Mouse (Mus musculus) megakaryocyte, adult 5-6 weeks (primary cell): Measurements from ENCODE around the gene Glud1. TPM values are rescaled to one million over a fixed set of nuclear protein-coding genes. Genes with fewer than 3 reads are reported as not detected.

Experiments used
- ATAC-seq: 2 replicates; pipeline ENCODE4 v1.8.0; 2016; ENCODE audit warnings: mild to moderate bottlenecking, inconsistent platforms; ENCODE audit not compliant: poor library complexity, severe bottlenecking
- total RNA-seq, 2 experiments: library from RNA; stranded (forward) in 1 of 2; stranded (reverse) in 1 of 2; fragments of 153-499, 151-499 nt in 1 of 2; fragments of 221-1000, 200-1000 nt in 1 of 2; gene quantifications; 2 replicates each; pipeline versions ENCODE4 v1.2.3 to v1.2.4; 2015 to 2017

The Glud1 gene
- 362 and 395 TPM in 2 replicates for total RNA-seq (2015)
- 294 and 308 TPM in 2 replicates for total RNA-seq (2017)

DNA sequence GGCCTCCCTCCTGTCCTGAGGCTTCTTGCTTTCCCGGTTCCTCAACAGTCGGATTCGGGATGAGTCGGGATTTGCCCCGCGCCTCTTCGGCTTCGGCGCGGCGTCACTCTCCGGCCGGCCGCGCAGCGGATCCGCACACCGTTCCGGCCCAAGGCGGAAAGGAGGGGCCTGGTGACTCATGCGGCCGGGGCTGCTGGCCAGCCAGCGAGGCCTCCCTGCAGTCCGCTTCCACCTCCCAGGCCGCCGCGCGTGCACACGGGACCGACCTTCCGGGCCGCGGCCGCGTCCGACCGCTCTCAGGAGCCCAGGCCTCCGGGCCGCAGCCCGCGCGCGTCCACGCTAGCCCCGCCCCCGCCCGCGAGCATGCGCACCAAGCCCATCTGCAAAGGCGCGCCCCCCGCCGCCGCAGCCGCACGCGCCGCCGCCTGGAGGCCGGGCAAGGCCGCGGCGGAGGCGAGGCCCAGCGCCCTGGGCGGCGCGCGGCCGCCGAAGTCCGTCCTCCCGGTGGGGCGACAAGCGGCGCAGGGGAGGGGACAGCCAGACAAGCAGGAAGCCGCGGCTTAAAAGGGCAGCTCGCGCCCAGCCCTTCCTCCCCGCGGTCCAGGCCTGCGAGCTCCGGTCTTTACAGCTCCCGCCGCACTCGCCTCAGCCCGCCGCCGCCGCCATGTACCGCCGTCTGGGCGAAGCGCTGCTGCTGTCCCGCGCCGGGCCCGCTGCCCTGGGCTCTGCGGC, at the start of gene Glud1, which contains the start of gene Shld2:
Glud1 (plus strand) TSS at position 494 of the 732 bp plus-strand sequence.
Shld2 (minus strand) TSS at position 260 of the 732 bp plus-strand sequence.
- peak; percentile 86 for ATAC-seq

DNA sequence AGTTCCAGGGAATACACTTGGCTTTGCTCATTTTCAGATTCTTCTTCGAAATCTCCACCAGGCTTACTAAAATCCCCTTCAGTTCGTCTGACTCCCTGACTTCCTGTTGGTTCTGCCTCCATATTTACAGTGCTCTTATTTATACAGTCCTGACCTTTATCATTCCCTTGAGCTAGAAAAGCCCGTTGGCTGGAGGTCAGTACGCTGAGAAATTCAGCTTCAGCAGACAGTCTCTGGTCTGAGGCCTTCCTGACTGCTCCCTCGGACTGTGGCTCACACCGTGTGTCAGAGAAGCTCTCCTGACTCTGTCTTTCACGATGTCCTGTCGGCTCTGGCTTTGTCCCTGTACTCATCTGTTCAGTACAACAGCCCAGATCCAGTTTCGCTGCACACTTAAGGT, 42.5 kb upstream of the Glud1 start:
- no peak for ATAC-seq

DNA sequence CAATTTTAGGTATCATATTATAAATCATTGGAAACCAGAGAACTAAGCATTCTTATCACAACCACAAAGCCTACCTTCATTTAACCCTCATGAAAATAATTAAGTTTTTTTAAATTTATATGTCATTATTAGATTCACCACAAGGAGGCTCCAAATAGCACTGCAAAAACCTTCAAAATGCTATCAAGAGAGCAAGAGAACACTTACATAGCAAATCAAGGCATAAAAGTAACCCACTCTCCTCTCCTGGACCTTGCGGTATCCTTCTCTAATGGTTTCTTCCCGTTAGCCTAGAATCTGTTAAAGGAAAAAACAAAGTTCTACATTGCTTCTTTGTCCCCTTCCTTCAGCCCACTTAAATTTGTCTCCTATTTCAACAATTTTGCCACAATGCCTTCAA, 37.2 kb upstream of the Glud1 start:
- no peak for ATAC-seq

DNA sequence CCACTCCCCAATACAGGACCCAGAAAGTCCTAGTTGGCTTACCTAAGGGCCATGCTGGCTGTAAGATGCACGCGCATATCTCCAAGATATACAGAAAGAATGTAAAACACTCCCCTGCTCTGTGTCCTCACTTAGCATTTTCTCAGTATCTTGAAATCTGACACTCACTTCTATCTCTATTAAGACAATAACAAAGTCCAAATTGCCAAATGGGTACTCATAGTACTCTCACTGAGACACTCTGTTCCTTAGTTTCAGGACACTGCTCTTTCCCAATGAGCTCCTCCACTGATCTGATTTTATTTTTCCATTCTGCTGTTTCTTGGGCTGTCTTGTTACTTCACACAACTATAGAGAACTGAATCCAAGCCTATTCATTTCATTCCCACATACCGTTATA, 36.4 kb upstream of the Glud1 start:
- no peak for ATAC-seq

DNA sequence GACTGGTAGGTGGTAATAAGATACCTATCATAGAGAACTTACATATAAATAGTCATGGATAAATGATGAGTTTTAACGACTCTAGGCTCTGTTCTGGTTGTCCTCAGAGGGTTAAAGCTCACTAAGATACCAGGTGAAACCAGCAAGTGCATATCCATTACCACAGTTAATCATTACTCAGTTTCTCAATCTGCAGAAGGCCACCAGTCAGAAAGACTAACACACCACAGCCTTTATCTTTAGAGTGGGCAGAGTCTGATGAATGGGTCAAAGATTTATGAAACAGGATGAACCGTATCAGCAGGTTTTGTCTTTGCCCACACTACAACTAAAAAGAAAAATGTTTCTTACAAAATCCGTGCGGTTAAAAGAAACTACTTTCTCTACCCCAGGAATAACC, 35.3 kb upstream of the Glud1 start:
- ATAC-seq = no peak

DNA sequence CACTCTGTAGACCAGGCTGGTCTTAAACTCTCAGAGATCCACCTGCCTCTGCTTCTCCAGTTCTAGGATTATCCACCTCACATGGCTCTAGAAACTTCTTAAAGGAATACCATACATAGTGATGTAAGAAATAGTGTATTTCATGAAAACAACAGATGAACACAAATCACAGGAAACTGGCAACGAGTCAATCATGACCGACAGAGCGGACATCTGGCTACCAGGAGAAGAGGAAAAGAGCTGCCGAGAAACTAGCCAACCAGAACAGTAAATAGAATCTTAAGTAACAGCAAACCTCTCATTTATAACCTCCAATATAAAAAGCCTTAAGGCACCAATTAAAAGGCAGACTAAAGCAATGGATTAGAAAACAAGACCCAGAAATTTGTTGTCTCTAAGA, 30.8 kb upstream of the Glud1 start:
- no peak for ATAC-seq

DNA sequence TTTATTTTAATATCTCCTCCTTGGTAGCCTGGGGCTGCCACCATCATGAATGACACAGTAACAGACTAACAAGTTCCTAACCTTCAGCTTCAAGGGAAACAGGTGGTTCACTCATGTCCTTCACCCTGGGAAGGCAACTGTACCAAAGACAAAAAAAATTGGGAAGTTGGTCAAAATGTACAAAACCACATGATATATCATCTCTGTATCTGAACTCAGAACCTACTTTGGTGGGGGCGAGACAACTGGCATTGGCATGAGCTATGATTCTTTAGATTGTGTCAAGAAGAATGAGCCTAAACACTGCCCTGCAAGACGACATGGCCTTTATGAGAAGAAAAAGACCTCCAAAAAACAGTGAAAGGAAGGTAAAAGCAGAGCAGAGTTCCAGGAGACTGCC, 29.7 kb upstream of the Glud1 start:
- no peak for ATAC-seq

DNA sequence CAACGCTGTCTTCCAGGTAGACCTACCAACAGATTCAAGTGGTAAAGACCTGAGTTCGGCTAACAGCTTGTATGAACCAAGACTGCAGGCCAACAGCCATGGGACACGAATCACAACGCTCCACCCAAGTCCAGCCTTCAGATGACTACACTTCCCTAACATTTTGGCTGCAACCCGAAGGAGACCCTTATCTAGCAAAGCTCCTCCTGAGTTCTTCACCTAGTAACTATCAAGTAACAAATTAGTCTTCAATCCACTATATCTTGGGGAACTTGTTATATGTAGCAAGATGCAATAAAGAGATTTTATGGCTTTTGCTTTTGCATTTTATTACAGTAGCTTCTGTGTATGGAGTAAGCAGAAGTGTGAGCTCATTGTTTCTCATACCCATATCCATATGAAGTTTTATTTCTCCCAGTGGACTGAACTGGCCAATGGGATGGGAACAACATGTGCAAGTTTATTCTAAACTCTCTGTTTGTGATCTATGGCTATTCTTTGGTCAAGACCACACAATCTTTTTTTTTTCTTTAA, 28.7 kb upstream of the Glud1 start:
- ATAC-seq = no peak

DNA sequence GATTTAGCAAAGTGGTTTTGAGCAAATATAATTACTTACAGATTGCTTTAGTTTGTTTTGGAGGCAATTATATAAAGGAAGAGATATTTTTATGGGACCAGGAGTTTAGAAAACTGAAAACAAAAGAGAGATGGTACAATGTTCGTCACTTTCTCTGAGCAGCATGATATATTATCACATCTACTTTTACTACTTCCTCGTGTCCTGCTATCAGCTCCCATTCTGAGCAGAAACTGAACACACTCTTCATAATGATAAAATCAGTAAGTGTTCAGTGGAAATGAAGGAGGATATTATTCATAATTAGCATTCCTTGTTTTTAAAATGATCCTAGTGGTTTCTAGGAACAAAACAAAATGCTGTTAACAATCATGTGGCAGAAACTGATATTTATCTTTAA, 22.1 kb upstream of the Glud1 start:
- no peak for ATAC-seq

DNA sequence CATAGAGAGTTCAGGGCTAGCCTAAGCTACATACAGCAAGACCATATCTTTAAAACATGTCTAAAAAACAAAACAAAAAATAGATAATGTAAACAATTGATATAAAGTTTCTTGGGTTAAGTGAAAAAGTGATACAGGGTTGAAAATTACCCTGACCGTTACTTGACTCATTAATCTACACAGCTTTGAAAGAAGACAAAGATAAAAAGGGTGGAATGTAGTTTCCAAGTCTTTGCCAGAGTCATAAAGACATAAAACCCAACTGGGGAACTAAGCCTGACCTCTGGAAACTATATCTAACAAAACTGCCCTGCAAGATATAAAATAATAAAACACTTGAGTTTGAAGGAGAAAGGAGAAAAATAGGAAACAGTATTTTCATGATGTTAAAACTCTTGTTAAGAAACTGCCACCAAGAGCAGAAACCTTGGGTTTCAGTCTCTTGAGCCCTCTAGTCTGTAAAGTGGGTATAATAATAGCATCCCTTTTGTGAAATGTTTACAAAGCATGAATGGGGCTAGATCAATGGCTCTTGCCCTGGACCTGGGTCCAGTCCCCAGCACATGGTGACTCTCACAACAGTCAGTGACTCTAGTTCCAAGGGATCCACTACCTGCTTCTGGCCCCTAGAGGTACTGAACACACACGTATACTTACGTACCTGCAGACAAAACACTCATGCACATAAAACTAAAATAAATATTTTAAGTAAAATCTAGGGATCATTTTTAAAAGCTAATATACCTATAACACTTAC, 21.1 kb upstream of the Glud1 start:
- ATAC-seq = no peak

DNA sequence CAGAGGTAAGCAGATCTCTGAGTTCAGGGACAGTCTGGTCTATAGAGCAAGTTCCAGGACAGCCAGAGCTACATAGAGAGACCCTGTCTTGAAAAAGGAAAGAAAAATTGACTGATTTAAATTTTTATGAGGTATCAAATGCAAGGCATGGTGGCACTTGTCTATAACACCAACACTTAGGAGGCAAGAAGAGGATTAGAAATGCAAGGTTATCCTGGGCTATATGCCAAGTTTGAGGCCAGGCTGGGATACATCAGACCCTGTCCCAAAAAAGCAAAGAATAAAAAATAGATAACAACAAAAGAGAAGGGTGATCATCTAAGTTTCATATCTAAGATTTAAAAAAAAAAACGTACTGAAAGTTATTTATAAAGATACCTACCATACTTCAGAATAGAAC, 20.3 kb upstream of the Glud1 start:
- no peak for ATAC-seq

DNA sequence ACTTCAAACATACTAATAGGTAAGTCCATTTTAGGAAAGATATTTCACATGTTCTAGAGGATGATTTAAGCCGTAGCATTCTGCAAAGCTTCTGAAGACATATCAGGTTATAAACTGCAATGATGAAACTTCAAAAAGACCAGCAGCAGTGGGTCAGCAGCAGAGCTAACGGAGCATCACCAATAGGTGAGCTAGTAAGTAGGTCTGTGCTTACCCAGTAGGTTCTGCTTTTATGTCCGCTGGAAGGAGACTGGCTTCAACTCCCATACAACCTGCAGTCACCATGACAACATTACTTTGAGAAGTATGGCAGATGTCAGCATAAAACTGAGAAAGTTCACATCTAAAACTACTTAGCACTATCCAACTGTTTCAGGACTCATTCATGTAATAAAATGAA, 16.9 kb upstream of the Glud1 start:
- ATAC-seq = no peak

DNA sequence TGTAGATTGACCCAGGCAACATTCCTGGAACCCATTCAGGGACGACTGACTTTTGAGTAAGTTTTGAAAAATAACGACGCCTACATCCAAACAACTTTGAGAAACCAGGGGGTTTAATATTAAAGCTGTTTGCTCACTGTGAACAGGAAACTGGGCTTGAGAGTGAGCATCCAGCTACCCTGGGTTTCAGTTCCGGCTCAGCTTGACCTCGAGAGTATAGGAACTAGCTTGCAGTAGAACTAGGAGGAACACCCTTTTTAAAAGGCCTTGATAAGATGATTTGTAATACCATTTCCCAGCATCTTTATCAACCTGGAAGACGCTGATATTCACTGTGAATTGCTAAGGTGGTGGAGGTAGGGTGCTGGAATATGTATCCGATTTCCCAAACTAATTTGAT, 14.2 kb upstream of the Glud1 start:
- ATAC-seq = peak; percentile 94

DNA sequence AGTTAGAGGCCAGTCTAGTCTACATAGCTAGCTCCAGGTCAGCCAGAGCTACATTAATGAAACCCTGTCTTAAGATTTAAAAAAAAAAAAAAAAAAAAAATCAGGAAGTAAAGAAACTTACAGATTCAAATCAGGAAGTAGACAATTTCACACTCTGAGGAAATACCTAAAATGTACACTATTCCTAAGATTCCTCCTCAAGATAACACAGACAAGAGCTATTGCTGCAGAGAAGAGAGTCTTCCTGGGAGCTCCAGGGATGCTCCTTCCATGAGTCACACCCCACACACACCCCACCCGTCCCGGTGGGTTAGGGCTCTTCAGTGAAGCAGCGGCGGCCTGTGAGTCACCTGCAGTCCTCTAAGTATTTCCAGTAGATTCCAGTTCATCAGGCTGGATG, 13.5 kb upstream of the Glud1 start:
- peak; percentile 80 for ATAC-seq

DNA sequence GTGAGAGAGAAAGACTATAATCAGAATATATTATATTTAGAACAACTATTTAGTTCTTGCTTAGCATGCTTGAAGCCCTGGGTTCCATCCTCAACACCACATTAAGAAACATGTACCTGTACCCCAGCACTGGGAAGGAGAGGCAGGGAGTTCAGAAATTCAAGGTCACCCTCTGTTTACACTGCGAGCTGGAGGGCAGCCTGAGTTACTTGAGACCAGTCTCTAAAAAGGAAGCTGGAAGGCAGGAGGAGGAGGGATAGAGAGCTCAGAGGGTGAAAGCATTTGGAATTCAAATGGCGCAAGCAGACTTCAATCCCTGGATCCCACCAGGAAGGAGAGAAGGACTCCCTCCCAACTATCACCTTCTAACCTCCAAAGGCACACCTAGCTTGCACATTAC, 12.9 kb upstream of the Glud1 start:
- no peak for ATAC-seq

DNA sequence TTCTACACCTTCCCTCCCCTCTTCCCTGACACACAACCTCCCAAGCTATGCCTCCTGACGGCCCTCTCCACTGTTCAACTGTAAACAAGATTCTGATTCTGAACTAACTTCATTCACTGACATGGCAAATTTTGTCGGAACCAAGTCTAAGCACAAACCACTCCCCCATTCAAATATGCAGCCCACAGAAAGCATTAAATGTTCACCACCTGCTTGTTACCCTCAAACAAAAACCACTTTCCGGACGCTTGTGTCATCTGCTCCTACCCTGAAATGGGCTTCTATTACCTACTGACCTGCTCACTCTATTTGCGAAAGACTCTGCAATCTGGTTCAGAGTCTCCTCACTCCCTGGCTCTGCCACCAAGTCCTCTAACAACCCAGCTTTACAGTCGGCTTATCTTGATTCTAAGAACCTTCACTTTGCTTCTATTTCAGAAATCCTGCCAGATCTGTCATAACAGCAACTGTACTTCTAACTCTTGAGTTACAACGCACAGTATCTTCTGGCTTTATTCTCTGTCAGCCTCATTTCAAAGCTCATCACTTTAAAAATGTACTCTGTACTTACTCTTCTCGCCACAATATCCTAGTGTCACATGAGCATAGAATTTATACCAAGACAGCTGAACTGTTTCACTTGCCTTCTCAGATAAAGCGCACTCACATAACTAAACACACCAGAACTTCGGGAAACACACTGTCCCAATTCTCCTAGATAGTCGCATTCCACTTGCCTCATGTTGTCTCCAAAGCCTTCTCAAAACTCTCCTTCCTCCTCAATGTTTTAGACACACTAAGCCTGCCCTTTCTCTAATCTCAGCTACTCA, 11.4 kb upstream of the Glud1 start:
- ATAC-seq = no peak

DNA sequence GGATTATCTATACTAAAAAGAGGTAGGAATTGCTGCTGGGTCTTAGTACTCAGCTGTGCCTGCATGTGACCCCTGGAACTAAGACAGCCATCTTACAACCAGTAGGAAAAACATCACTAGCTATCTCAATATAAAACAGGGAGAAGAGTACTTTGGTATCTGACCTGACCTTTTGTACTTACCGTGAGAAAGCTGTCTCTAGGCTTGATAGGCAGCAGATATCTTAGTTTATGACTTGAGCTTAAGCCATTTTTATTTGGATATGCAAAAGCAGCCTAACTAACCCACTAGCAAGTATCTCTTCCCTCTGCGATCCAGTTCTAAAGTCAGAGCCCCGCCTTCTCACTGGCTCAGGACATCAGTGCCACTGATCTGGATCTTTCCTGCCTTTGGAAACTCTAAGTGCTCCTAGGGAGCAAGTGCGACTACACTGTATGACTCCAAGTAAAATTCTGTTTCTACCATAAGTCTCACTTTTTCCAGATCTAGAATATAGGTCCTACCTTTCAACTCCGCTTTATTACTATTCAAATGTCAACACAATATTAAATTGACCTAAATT, 7.8 kb upstream of the Glud1 start:
- no peak for ATAC-seq

DNA sequence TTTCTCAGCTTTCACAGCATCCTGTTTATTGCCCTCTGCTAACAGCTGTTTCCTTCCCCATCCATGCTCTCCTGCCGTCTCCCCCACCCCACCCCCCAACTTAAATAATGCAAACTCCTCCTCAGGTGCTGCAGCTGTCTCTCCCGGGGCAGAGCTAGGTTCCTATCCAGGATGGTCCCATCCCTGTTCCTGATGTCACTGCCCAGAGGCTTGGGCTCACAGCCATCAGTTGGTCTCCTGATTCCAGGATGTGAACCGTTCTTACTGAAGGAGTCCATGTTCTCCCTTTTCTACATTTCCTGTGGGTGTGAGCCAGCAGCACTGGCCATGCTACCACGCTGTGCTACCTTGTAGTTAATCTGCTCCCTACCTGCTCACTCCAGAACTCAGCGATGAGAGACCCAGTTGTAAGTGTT, 7.3 kb upstream of the Glud1 start:
- ATAC-seq = no peak

DNA sequence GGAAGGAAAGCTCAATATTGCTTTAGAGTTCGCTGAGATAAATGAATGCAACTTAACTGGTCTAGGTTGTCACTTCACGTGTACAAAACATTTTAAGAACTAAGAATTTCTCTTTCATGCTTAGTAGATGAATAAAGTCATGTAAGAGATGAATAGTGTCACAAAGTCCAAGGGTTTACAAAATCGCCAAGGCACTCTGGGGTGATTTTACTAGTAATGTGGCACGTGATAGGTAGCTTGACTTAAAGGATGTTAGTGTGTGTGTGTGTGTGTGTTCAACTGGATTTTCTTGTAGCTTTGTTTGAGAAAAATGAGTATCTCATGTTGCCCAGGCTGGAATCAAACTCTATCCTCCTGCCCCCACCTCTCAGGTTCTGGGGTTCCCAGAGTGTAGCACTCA, 1.3 kb upstream of the Glud1 start:
- ATAC-seq = no peak

DNA sequence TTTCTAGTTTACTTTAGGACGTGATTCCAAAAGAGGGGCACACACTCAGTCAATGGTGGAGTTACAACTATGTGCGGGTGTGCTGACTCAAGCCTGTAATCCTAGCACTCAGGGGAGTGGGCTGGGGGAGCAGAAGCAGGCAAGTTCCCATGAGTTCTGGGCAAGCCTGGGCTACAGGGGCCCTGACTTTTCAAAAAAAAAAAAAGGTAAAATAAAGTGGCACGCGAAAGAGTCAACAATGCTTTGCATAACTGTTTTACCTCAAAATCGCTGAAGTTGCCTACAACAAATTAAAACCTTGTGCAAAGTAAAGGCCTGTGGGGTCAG, 657 bp upstream of the Glud1 start:
- ATAC-seq = no peak

DNA sequence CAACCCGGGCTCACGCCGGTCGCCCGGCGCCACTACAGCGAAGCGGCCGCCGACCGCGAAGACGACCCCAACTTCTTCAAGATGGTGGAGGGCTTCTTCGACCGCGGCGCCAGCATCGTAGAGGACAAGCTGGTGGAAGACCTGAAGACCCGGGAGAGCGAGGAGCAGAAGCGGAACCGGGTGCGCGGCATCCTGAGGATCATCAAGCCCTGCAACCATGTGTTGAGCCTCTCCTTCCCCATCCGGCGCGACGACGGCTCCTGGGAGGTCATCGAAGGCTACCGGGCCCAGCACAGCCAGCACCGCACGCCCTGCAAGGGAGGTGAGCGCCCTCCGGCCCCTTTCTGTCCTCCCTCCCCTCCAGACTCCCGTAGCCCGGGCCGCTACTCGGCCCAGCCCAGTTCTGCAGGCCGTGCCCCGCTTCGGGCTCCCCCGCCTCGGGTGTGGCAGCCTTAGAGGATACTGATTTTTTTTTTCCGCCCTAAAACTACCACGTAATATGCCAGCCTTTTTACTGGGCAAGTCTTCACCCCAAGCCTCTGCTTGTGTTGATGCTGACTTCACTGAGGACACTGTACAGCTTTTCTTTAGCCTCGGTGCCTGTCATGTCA, 599 bp downstream of the Glud1 start:
- ATAC-seq = peak; percentile 41
